Mouse (Mus musculus): Measurements from ENCODE around the gene Tmem169.

DNA sequence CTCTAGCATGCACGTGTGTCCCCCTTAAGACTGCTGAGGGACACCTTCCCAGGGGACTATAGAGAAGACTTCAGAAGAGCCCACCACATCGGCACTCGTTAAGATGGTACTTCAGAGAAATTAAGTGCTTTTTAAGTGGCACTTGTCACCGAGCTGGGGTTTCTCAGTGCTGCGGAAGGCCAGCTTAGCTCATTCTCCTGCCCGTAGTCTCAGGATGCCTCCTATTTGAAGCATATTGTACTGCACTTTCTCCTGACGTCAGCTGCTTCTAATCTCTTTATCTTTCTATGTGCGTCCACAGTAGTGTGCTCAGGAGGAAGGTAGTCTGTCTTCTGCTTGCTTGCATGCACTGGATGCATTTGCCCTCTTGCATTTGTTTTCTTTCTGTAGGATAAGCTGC lies 32.2 kb downstream of the Tmem169 start:
- TF ChIP-seq POLR2A (IDR thresholded peaks at IDR 0.05; ENCODE audit: extremely low read depth, insufficient read depth, low read length) (no peak), CTCF (IDR thresholded peaks at IDR 0.05; ENCODE audit: extremely low read depth, insufficient read depth, low read length) (no peak)
